Mouse (Mus musculus) ES-Bruce4 (cell line): Measurements from ENCODE around the gene Stk24.

Experiments
- CTCF ChIP-seq: IDR thresholded peaks from one replicate; pipeline ENCODE4 v1.8.1; 2011; ENCODE audit warnings: low read depth, low read length
- EP300 ChIP-seq: IDR thresholded peaks from 2 replicates; pipeline ENCODE4 v1.6.1; 2011; ENCODE audit warnings: low read depth, low read length; ENCODE audit not compliant: insufficient read depth

GRCm38 (mm10) chr14:121416626-121417319, 37.0 kb upstream of the Stk24 start:
- TF ChIP-seq CTCF (no peak), EP300 (no peak)
